Mouse (Mus musculus) thymus, adult 2 months (tissue): Measurements from ENCODE around the gene Sept10.

Experiments
- CTCF ChIP-seq: fragments of 200-500 bp; IDR thresholded peaks from 2 replicates; pipeline ENCODE4 v1.5.1; 2012; ENCODE audit warnings: mild to moderate bottlenecking, control low read depth, low read length, moderate library complexity, borderline replicate concordance; ENCODE audit not compliant: control insufficient read depth, poor library complexity, insufficient read depth; ENCODE audit errors: extremely low read depth
- POLR2A ChIP-seq: fragments of 200-500 bp; IDR thresholded peaks from 2 replicates; pipeline ENCODE4 v1.6.1; 2012; ENCODE audit warnings: mild to moderate bottlenecking, low read length, control low read depth, moderate library complexity; ENCODE audit not compliant: control insufficient read depth, poor library complexity, insufficient read depth; ENCODE audit errors: extremely low read depth

DNA sequence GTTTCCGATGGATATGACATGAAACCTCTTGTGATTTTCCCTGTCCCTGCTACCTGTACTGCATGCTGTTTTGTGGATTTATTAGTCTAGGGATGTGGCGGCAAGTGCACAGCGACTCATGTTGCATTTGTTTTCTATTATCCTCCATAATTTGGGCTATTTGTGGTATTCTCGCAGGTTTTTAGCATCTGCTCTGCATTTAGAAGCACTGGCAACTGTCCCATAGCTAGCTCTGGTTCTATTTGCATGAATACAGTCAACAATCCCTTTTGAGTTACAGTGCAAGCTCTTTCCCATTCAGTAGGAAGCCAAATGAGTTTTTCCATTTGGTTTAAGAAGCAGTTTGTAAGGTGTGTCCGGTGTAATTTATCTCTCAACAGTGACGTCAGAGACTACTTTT, 37.9 kb upstream of the Sept10 start:
- no peak for TF ChIP-seq CTCF
- TF ChIP-seq POLR2A: no peak
